Mouse (Mus musculus) left cerebral cortex, postnatal 14 days (tissue): ENCODE data around the gene Stpg3. TPM values are rescaled to one million over a fixed set of nuclear protein-coding genes. Genes with fewer than 3 reads are reported as not detected.
"Not testable (repeated sequence)": the region's sequence is repeated elsewhere in the genome, so short reads cannot be mapped to it uniquely, and the experiment has no call there.

ENCODE experiments used
- DNase-seq, 2 experiments: peaks; one replicate each; pipeline ENCODE4 v3.0.0; 2021 to 2022; ENCODE audit warnings: low spot score in 2 of 2, mixed read lengths in 1 of 2
- intact Hi-C: fragments of 180-260 bp; cut with DNase I; formaldehyde crosslinking; loops from one replicate; pipeline ENCODE4 v1.15.1; 2025
- long read RNA-seq, 2 experiments: library from polyadenylated mRNA; stranded (forward); transcript quantifications; one replicate each; pipeline ENCODE4 v2.0.0; 2021
- total RNA-seq, 2 experiments: library from RNA; stranded (reverse); gene quantifications; 2 replicates each; pipeline ENCODE4 v1.2.3; 2021

Gene Stpg3
- under 1 TPM; 0.27 to 0.44 TPM for total RNA-seq
- long read RNA-seq, experiment 1: 0 reads
- long read RNA-seq, experiment 2: 0 reads

GRCm38 (mm10) chr2:25214444-25214843 is at the start of gene Stpg3:
Gene Stpg3, minus strand, starts transcription at chr2:25214637.
- no peak for DNase-seq
- intact Hi-C loops: no loop called here

- no peak for DNase-seq
- intact Hi-C loops: no loop called here
Observed at GRCm38 (mm10) chr2:25263623-25264285, 49.3 kb upstream of the Stpg3 start.

- DNase-seq: no peak
- intact Hi-C loops: no loop called here
Observed at GRCm38 (mm10) chr2:25262795-25263622, 48.6 kb upstream of the Stpg3 start.

- intact Hi-C loops: no loop called here
- peak; percentile 95 to 98 for DNase-seq
Observed at GRCm38 (mm10) chr2:25262291-25262767, 47.9 kb upstream of the Stpg3 start, which contains the start of gene Tprn. Gene Tprn, plus strand, starts transcription at chr2:25262618.

- intact Hi-C loops: no loop called here
- DNase-seq: no peak
Observed at GRCm38 (mm10) chr2:25261870-25262269, 47.4 kb upstream of the Stpg3 start.

- DNase-seq: no peak
- intact Hi-C loops: loop anchor here (5.0 kb wide), 1 partner anchor 67 kb away; no protein-coding TSS in a partner anchor
Observed at GRCm38 (mm10) chr2:25258887-25259286, 44.5 kb upstream of the Stpg3 start.

- DNase-seq: not testable (repeated sequence)
- intact Hi-C loops: loop anchor here (5.0 kb wide), 1 partner anchor 65 kb away; no protein-coding TSS in a partner anchor
Observed at GRCm38 (mm10) chr2:25257250-25257649, 42.8 kb upstream of the Stpg3 start.

- intact Hi-C loops: loop anchor here (5.0 kb wide), 1 partner anchor 64 kb away; no protein-coding TSS in a partner anchor
- peak in 1 of 2 experiments; percentile 44 for DNase-seq
Observed at GRCm38 (mm10) chr2:25256443-25257109, 42.1 kb upstream of the Stpg3 start.

GRCm38 (mm10) chr2:25255284-25255779 is 40.9 kb upstream of the Stpg3 start, which contains the start of gene Tmem203:
Gene Tmem203, plus strand, starts transcription at chr2:25255439.
- DNase-seq: peak; percentile 85 to 88
- intact Hi-C loops: loop anchor here (5.0 kb wide), 1 partner anchor 63 kb away; no protein-coding TSS in a partner anchor

- DNase-seq: no peak
- intact Hi-C loops: no loop called here
Observed at GRCm38 (mm10) chr2:25252331-25252730, 37.9 kb upstream of the Stpg3 start.

GRCm38 (mm10) chr2:25246183-25247072 is 32.0 kb upstream of the Stpg3 start, which contains the start of gene AL732309.1:
Gene AL732309.1, minus strand, starts transcription at chr2:25246863.
- DNase-seq: no peak
- intact Hi-C loops: no loop called here

GRCm38 (mm10) chr2:25244144-25244543 is 29.7 kb upstream of the Stpg3 start:
- DNase-seq: no peak
- intact Hi-C loops: no loop called here

- intact Hi-C loops: no loop called here
- no peak for DNase-seq
Observed at GRCm38 (mm10) chr2:25243342-25243741, 28.9 kb upstream of the Stpg3 start.

- intact Hi-C loops: no loop called here
- peak in 1 of 2 experiments; percentile 59 for DNase-seq
Observed at GRCm38 (mm10) chr2:25242101-25242506, 27.7 kb upstream of the Stpg3 start, which contains the start of the genes Rnf208 and Cysrt1. Gene Rnf208, plus strand, starts transcription at chr2:25242255. Gene Cysrt1, minus strand, starts transcription at chr2:25242452.

GRCm38 (mm10) chr2:25241438-25241775 is 27.0 kb upstream of the Stpg3 start:
- no peak for DNase-seq
- intact Hi-C loops: no loop called here

- intact Hi-C loops: no loop called here
- DNase-seq: peak; percentile 69 to 75
Observed at GRCm38 (mm10) chr2:25240723-25241437, 26.4 kb upstream of the Stpg3 start.

- intact Hi-C loops: no loop called here
- no peak for DNase-seq
Observed at GRCm38 (mm10) chr2:25240310-25240709, 25.9 kb upstream of the Stpg3 start.

GRCm38 (mm10) chr2:25239766-25240165 is 25.3 kb upstream of the Stpg3 start:
- intact Hi-C loops: no loop called here
- no peak for DNase-seq
